Mouse (Mus musculus): ENCODE results near the gene Cdc25a. TPM values are rescaled to one million over a fixed set of nuclear protein-coding genes. Genes with fewer than 3 reads are reported as not detected.
A peak's percentile ranks its signal among the peaks of the same experiment; 100 is the strongest.

Gene Cdc25a
- total RNA-seq, 4 experiments from 2014 or later = 5.1 to 7.7 (median 6.4) TPM

DNA sequence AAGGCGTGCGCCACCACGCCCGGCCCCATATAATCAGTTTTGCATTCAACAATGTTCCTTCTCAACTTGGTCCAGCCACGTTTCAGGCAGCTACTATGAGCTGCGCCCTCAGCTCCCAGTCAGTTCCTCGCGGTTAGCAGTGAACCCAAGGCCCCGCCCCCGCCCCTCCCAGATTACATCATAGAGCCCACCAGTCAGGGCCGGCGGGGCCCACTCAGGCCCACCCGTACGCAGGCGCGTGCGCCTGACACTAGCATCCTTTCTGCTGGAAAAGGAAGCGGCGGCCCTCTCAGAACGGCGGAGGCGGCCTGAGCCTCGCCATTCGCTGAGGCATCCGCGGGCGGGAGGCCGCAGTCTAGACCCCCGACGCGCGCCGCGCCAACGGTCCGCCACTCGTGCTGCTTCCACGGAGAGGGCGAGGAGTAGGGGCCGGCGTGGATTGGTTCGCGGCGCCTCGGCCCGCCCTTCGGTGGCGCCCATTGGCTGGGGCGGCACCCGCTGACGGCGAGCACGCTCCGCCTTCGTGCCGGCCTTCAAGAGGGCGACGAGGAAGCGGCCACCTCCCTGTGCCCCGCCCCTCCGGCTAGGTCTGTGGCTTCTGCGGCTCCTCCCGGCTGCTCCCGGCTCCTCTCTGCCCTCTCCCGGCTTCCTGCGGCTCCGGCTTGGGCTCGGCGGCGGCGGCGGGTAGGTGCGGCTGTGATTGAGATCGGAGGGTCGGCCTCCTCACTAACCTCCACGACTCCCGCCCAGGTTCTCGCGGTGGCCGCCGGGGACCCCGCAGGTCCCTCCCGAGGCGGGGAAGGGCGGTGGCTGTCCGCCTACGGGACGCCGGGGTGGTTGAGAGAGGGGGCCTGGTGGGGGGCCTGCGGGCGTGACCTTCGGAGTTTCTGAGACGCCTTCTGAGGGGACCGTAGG, 56.1 kb downstream of the Cdc25a start, which contains the start of gene Map4:
TSS of gene Map4 (plus strand) at position 204 of the 915 bp plus-strand sequence.
- peak; percentile 98 for DNase-seq (ENCODE audit: low spot score in 2 of 2)

DNA sequence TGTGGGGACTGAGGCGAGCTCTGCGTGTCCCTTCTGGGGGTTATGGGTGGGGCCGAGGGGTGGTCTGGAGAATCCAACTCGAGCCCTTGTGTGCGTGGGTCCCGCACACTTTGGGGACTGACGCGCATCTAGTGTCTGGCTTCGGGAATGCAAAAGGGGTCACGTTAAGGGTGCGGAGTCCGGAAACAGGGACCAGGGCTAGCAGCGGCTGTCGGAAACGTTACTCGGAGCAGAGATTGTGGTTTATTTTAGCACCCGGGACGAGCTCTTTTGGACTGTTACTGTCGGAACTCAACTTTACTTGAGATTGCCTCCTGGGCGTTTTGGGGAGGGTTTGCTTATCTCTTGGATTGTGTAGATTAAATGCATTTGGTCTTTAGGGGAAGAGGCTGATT, 57.0 kb downstream of the Cdc25a start:
- peak in 1 of 2 experiments; percentile 25 for DNase-seq (ENCODE audit: low spot score in 2 of 2)

DNA sequence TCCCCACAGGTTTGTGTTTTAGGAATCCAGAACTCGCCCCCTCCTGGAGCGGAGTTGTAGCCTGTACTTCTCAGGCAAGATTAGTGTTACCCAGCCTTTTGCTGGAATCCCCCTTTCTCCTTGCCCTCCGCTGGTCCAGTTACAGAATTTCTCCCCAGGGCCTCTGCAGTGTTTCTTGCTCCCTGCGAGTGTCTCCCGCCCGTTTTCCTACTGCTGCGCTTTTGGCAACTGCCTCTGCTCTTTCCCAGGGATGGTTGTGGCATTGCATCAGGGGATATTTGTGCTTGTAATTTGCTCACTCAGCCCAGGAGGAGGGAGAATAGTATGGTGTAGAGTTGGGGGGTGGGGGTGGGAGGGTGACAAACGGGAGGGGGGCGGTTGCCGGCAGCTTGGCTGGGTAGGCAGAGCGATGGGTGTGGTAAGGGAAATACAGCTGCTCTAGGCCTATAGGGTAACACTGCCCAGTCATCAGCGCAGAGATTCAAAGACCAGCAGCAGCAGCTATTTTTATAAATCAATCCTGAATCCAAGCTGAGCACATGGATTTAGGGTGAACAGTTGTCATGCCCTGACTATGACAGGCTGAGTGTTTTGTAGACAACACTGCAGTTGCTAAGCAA, 57.5 kb downstream of the Cdc25a start:
- peak; percentile 41 to 46 for DNase-seq (ENCODE audit: low spot score in 2 of 2)

DNA sequence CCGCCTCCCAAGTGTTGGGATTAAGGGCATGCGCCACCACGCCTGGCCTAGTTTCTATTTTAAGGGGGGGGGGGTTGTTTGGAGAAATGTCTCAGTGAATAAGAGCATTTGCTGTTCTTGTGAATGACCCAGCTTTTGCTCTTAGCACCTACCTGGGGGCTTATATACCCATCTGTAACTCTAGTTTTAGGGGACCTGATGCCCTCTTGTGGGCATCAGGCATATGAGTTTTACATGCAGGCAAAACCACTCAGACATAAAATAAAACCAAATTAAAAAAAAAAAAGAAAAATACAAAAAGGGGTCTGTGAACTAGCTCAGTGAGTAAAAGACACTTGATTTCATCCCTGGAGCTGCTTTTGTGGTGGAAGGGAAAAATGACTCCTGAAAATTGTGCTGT, 64.0 kb downstream of the Cdc25a start:
- no peak for DNase-seq (ENCODE audit: low spot score in 2 of 2)

DNA sequence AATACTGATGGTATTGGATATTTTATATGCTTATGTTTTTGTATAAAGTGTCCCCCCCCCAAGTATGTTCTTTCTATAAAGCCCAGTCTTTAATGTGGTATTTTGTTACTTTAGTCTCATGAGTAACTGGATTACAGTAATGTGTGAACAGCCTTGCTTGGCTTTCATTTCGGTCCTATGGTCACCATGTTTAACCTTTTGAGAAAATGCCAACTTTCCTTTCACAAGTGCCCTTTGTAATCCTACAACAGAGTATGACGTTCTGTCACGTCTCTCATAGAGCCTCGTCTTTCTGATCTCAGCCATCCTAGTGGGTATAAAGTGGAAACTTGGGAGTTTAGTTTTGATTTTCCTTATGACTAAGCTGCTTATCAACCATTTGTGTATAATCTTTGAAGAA, 67.4 kb downstream of the Cdc25a start:
- DNase-seq (ENCODE audit: low spot score in 2 of 2) = no peak

Small RNAs within 50 kb of the gene (microRNA-seq; reads per million reads assigned to microRNA genes)
- 0 reads per million in 2 experiments for gene Mir7089

Other genes starting within 250 kb of the Cdc25a start
- not detected for gene Fbxw24, start 249.5 kb upstream of the Cdc25a start, total RNA-seq (2022)
- not detected for gene Fbxw25, start 210.9 kb upstream of the Cdc25a start, total RNA-seq (2022)
- not detected for gene Fbxw18, start 172.9 kb upstream of the Cdc25a start, total RNA-seq (2022)
- not detected for gene Fbxw26, start 129.5 kb upstream of the Cdc25a start, total RNA-seq (2022)
- not detected for gene Fbxw27, start 84.9 kb upstream of the Cdc25a start, total RNA-seq (2022)
- gene Spink8, start 63.3 kb upstream of the Cdc25a start, total RNA-seq (2022) = 10 to 100 TPM; 44.9 to 68.6 (median 55.3) TPM
- 10 to 100 TPM; 11.7 to 15.0 (median 14.4) TPM for gene Nme6, start 42.8 kb upstream of the Cdc25a start, total RNA-seq (2022)
- gene Camp, start 26.0 kb upstream of the Cdc25a start, total RNA-seq (2022) = not detected
- 100 to 1,000 TPM; 568 to 629 (median 583) TPM for gene Map4, start 55.9 kb downstream of the Cdc25a start, total RNA-seq (2022)
- gene Smarcc1, start 242.1 kb downstream of the Cdc25a start, total RNA-seq (2022) = 10 to 100 TPM; 50.9 to 70.5 (median 62.2) TPM
- gene Dhx30, start 242.3 kb downstream of the Cdc25a start, total RNA-seq (2022) = 100 to 1,000 TPM; 156 to 177 (median 173) TPM

Measured in layer of hippocampus, adult 8-10 months (tissue).